Mouse (Mus musculus) G1E (cell line): Measurements from ENCODE around the gene Mgat1. TPM values are rescaled to one million over a fixed set of nuclear protein-coding genes. Genes with fewer than 3 reads are reported as not detected.

Experiments used
- ATAC-seq: 2 replicates; pipeline ENCODE4 v1.8.0; 2016; ENCODE audit warnings: mild to moderate bottlenecking; ENCODE audit not compliant: insufficient number of reproducible peaks, poor library complexity, low FRiP score, severe bottlenecking; ENCODE audit errors: extremely low read depth
- DNase-seq: peaks from one replicate; pipeline ENCODE4 v3.0.0; 2012; ENCODE audit warnings: low spot score
- H3K27me3 ChIP-seq: 2 replicates; pipeline ENCODE4 v1.6.1; 2012; ENCODE audit warnings: mild to moderate bottlenecking, low read length, inconsistent platforms; ENCODE audit not compliant: insufficient read depth
- H3K36me3 ChIP-seq: replicated peaks from 2 replicates; pipeline ENCODE3; 2012; ENCODE audit warnings: mild to moderate bottlenecking, inconsistent platforms
- H3K4me1 ChIP-seq: 2 replicates; pipeline ENCODE4 v1.6.1; 2012; ENCODE audit warnings: low read depth, low read length, inconsistent platforms, mixed read lengths; ENCODE audit not compliant: insufficient read depth
- H3K4me3 ChIP-seq: 2 replicates; pipeline ENCODE4 v1.5.1; 2012; ENCODE audit warnings: low read depth, mild to moderate bottlenecking, inconsistent platforms, low read length, moderate library complexity, mixed read lengths
- H3K9me3 ChIP-seq: replicated peaks from 2 replicates; pipeline ENCODE4 v1.6.1; 2012; ENCODE audit warnings: inconsistent platforms
- CTCF ChIP-seq: IDR thresholded peaks from 2 replicates; pipeline ENCODE4 v1.5.1; 2012; ENCODE audit warnings: low read depth, low read length, inconsistent platforms, mixed read lengths
- GATA1 ChIP-seq: IDR thresholded peaks from 2 replicates; pipeline ENCODE4 v1.6.1; 2012; ENCODE audit warnings: borderline replicate concordance, low read length, inconsistent platforms, mixed read lengths
- GATA2 ChIP-seq: IDR thresholded peaks from 2 replicates; pipeline ENCODE4 v1.6.1; 2012; ENCODE audit warnings: low read depth, low read length, inconsistent platforms, borderline replicate concordance
- POLR2AphosphoS5 ChIP-seq: IDR thresholded peaks from 2 replicates; pipeline ENCODE4 v1.6.1; 2012; ENCODE audit warnings: low read depth, low read length, inconsistent platforms; ENCODE audit not compliant: insufficient replicate concordance
- TAL1 ChIP-seq: conservative IDR thresholded peaks from 2 replicates; pipeline ENCODE4 v1.6.1; 2012; ENCODE audit warnings: low read depth, low read length, inconsistent platforms, mixed read lengths
- polyA plus RNA-seq: library from polyadenylated mRNA; stranded (reverse); fragments of >175 nt; gene quantifications from 2 replicates; pipeline ENCODE4 v1.2.3, GENCODE M21; 2012
- total RNA-seq, 2 experiments: library from RNA; stranded (forward) in 1 of 2; stranded (reverse) in 1 of 2; fragments of 200-1000 nt in 1 of 2; fragments of >200 nt in 1 of 2; fragmentation: Nextera tagmentation in 1 of 2; gene quantifications; 2 replicates each; pipeline ENCODE4 v1.2.3; 2014 to 2017

The Mgat1 gene
- total and polyA plus RNA-seq, 3 experiments: 20.0 to 36.9 (median 26.1) TPM

- H3K9me3 ChIP-seq: no peaks in the 10 kb centered on the region
- H3K4me1 ChIP-seq: peaks cover 19% of the 10 kb centered on the region
- ATAC-seq (no peak), DNase-seq (no peak)
- H3K27me3 ChIP-seq: no peaks in the 10 kb centered on the region
- TF ChIP-seq TAL1 (no peak), GATA2 (no peak), POLR2AphosphoS5 (no peak), CTCF (no peak), GATA1 (no peak)
- no peak overlapping the region for H3K4me3 ChIP-seq
- H3K36me3 ChIP-seq: peaks cover 67% of the 10 kb centered on the region
Measured at GRCm38 (mm10) chr11:49213505-49213904, 30.5 kb upstream of the Mgat1 start.

- no peak overlapping the region for H3K4me3 ChIP-seq
- peaks cover 3% of the 10 kb centered on the region; the same call in 1 of the 2 replicates for H3K4me1 ChIP-seq
- no peaks in the 10 kb centered on the region for H3K9me3 ChIP-seq
- no peak for TF ChIP-seq GATA2
- TF ChIP-seq GATA1: no peak
- TF ChIP-seq TAL1: no peak
- TF ChIP-seq CTCF: no peak
- TF ChIP-seq POLR2AphosphoS5: no peak
- ATAC-seq (no peak), DNase-seq (no peak)
- peaks cover 35% of the 10 kb centered on the region for H3K36me3 ChIP-seq
- H3K27me3 ChIP-seq: no peaks in the 10 kb centered on the region
Measured at GRCm38 (mm10) chr11:49219271-49219670, 24.7 kb upstream of the Mgat1 start.

- Histone ChIP-seq H3K4me1 (peaks cover 3% of the 10 kb centered on the region; the same call in 1 of the 2 replicates), H3K9me3 (no peaks in the 10 kb centered on the region), H3K27me3 (0 out of 2 replicates have a peak, but pooled peaks cover 3% of the 10 kb centered on the region), H3K4me3 (no peak overlapping the region), H3K36me3 (peaks cover 2% of the 10 kb centered on the region)
- TF ChIP-seq TAL1: no peak
- TF ChIP-seq GATA1: no peak
- no peak for TF ChIP-seq CTCF
- no peak for TF ChIP-seq POLR2AphosphoS5
- no peak for TF ChIP-seq GATA2
- ATAC-seq (no peak), DNase-seq (no peak)
Measured at GRCm38 (mm10) chr11:49224455-49224854, 19.5 kb upstream of the Mgat1 start.

GRCm38 (mm10) chr11:49232781-49233180 lies 11.2 kb upstream of the Mgat1 start:
- Histone ChIP-seq H3K9me3 (no peaks in the 10 kb centered on the region), H3K4me3 (no peak overlapping the region), H3K27me3 (peaks cover 13% of the 10 kb centered on the region), H3K4me1 (0 out of 2 replicates have a peak, but pooled peaks cover 2% of the 10 kb centered on the region), H3K36me3 (no peaks in the 10 kb centered on the region)
- DNase-seq (no peak), ATAC-seq (no peak)
- no peak for TF ChIP-seq GATA2
- no peak for TF ChIP-seq POLR2AphosphoS5
- no peak for TF ChIP-seq TAL1
- TF ChIP-seq CTCF: no peak
- TF ChIP-seq GATA1: no peak

- Histone ChIP-seq H3K4me1 (peaks cover 10% of the 10 kb centered on the region; the same call in 1 of the 2 replicates), H3K9me3 (no peaks in the 10 kb centered on the region), H3K36me3 (no peaks in the 10 kb centered on the region), H3K4me3 (no peak overlapping the region), H3K27me3 (peaks cover 11% of the 10 kb centered on the region)
- ATAC-seq (no peak), DNase-seq (no peak)
- no peak for TF ChIP-seq GATA1
- TF ChIP-seq TAL1: no peak
- no peak for TF ChIP-seq POLR2AphosphoS5
- TF ChIP-seq CTCF: no peak
- TF ChIP-seq GATA2: no peak
Measured at GRCm38 (mm10) chr11:49235459-49236207, 8.4 kb upstream of the Mgat1 start.

GRCm38 (mm10) chr11:49236891-49237290 lies 7.1 kb upstream of the Mgat1 start:
- Histone ChIP-seq H3K4me1 (peaks cover 18% of the 10 kb centered on the region), H3K36me3 (no peaks in the 10 kb centered on the region), H3K27me3 (peaks cover 11% of the 10 kb centered on the region), H3K4me3 (no peak overlapping the region), H3K9me3 (no peaks in the 10 kb centered on the region)
- ATAC-seq: no peak
- no peak for DNase-seq
- TF ChIP-seq POLR2AphosphoS5 (no peak), TAL1 (no peak), GATA1 (no peak), GATA2 (no peak), CTCF (no peak)
